Mouse (Mus musculus) neural tube, embryonic 11.5 days (tissue): Measurements from ENCODE around the gene Cdk2ap2. TPM values are rescaled to one million over a fixed set of nuclear protein-coding genes. Genes with fewer than 3 reads are reported as not detected.

Source experiments
- ATAC-seq: fragments of 200-750 bp; cut with Nextera tagmentation; 2 replicates; pipeline ENCODE4 v1.8.0; 2017; ENCODE audit warnings: moderate number of reproducible peaks, mild to moderate bottlenecking, moderate TSS enrichment, moderate library complexity; ENCODE audit not compliant: insufficient read depth, low FRiP score, low TSS enrichment
- DNase-seq: peaks from one replicate; pipeline ENCODE4 v3.0.0-alpha.2; 2015; ENCODE audit warnings: low spot score
- H3K27ac ChIP-seq: fragments of 300-500 bp; sonication (generic); 2 replicates; pipeline ENCODE4 v1.5.1; 2014; ENCODE audit warnings: low read depth, mild to moderate bottlenecking, low read length
- H3K27me3 ChIP-seq: fragments of 300-500 bp; sonication (generic); 2 replicates; pipeline ENCODE4 v1.6.1; 2014; ENCODE audit warnings: mild to moderate bottlenecking, low read length, mixed read lengths; ENCODE audit not compliant: control insufficient read depth, insufficient read depth
- H3K36me3 ChIP-seq: fragments of 300-500 bp; sonication (generic); 2 replicates; pipeline ENCODE4 v1.6.1; 2014; ENCODE audit warnings: mild to moderate bottlenecking, low read length, moderate library complexity, mixed read lengths; ENCODE audit not compliant: control insufficient read depth, insufficient read depth
- H3K4me1 ChIP-seq: fragments of 300-500 bp; sonication (generic); 2 replicates; pipeline ENCODE4 v1.6.1; 2014; ENCODE audit warnings: low read length, mixed read lengths; ENCODE audit not compliant: control insufficient read depth, insufficient read depth
- H3K4me2 ChIP-seq: fragments of 300-500 bp; sonication (generic); 2 replicates; pipeline ENCODE4 v1.6.1; 2014; ENCODE audit warnings: low read depth, mild to moderate bottlenecking, moderate library complexity
- H3K4me3 ChIP-seq: fragments of 300-500 bp; sonication (generic); 2 replicates; pipeline ENCODE4 v1.5.1; 2014; ENCODE audit warnings: low read depth, low read length
- H3K9ac ChIP-seq: fragments of 300-500 bp; sonication (generic); 2 replicates; pipeline ENCODE4 v1.6.1; 2014; ENCODE audit warnings: mild to moderate bottlenecking, low read length
- H3K9me3 ChIP-seq: fragments of 300-500 bp; sonication (generic); 2 replicates; pipeline ENCODE4 v1.6.1; 2016; ENCODE audit warnings: low read length; ENCODE audit not compliant: control insufficient read depth
- WGBS: fragments of 180-500 bp; shearing (Covaris S2); extraction: QIAGEN DNeasy Blood & Tissue Kit; methylation state at CpG from one replicate; pipeline ENCODE4 v1.1.7; 2014; 5-methylcytosine and 5-hydroxymethylcytosine counted together
- polyA plus RNA-seq: library from polyadenylated mRNA; unstranded; fragments of >200 nt; fragmentation: Nextera tagmentation; extraction: Ambion mirVana; gene quantifications from 2 replicates; pipeline ENCODE4 v1.2.1, GENCODE M21; 2014

Gene Cdk2ap2
- polyA plus RNA-seq, 1 experiment from 2014 or later, result 86.7 TPM

DNA sequence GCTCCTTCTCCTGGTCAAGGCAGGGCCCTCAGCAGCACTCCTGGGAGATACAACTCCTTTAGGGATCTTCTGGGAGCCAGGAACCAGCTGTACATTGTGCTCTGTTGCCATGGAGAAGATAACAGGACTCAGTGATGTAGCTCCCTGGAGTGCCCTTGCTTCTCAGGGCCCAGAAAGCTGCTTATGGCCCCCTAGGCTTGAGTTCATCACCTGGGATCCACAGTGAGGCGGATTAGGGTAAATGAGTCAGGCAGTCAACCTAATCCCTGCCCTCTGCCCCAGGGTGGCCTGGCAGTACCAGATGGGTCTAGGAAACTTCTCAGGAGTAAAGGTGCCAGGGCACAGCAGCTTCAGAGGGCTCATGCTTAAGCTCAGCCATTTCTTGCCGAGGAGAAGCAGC, 42.5 kb downstream of the Cdk2ap2 start, which contains the start of gene Gpr152:
TSS of gene Gpr152 (plus strand) at position 342 of the 400 bp plus-strand sequence.
- H3K4me2 ChIP-seq, result no peak within 1 kb of the TSS
- H3K4me1 ChIP-seq, result no peaks in the 10 kb centered on the region
- H3K9me3 ChIP-seq, result no peaks in the 10 kb centered on the region
- ATAC-seq (no peak), DNase-seq (no peak)
- no peak within 1 kb of the TSS for H3K9ac ChIP-seq
- H3K27me3 ChIP-seq, result no peaks in the 10 kb centered on the region
- 79% methylated on average over 2 of the region's 2 CpGs for WGBS
- H3K27ac ChIP-seq, result no peak within 1 kb of the TSS
- no peaks in the 10 kb centered on the region for H3K36me3 ChIP-seq
- no peak within 1 kb of the TSS for H3K4me3 ChIP-seq

DNA sequence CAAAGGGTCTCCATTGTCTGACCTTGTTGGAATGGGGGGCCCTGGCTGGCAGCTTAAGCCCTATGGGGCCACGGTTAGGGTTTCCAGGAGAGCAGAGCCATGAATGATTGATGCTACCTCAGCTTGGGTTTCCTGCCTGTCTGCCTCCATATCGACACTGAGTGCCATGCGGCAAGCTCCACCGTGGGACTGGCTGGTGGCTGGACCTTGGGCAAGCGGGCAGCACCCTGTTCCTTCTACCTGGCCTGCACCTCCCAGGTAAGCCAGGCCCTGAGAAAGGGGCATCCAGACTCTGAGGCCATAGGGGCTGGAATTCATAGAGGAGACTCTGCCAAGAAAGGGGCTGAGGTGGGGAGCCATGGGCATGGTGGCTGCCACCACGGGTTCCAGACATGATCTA, 43.2 kb downstream of the Cdk2ap2 start:
- no peak for DNase-seq
- H3K4me2 ChIP-seq, result no peak overlapping the region
- no peaks in the 10 kb centered on the region for H3K4me1 ChIP-seq
- no peaks in the 10 kb centered on the region for H3K27me3 ChIP-seq
- H3K9me3 ChIP-seq, result no peaks in the 10 kb centered on the region
- H3K36me3 ChIP-seq, result no peaks in the 10 kb centered on the region
- 80% methylated on average over 6 of the region's 6 CpGs for WGBS
- ATAC-seq, result no peak
- no peak overlapping the region for H3K4me3 ChIP-seq
- no peak overlapping the region for H3K9ac ChIP-seq
- H3K27ac ChIP-seq, result no peak overlapping the region

- H3K4me2 ChIP-seq, result no peak overlapping the region
- no peaks in the 10 kb centered on the region for H3K4me1 ChIP-seq
- no peak overlapping the region for H3K9ac ChIP-seq
- ATAC-seq (no peak), DNase-seq (no peak)
- H3K36me3 ChIP-seq, result no peaks in the 10 kb centered on the region
- H3K27me3 ChIP-seq, result no peaks in the 10 kb centered on the region
- no peak overlapping the region for H3K4me3 ChIP-seq
- H3K9me3 ChIP-seq, result no peaks in the 10 kb centered on the region
- H3K27ac ChIP-seq, result no peak overlapping the region
- 93% methylated on average over 18 of the region's 18 CpGs for WGBS
Measured at GRCm38 (mm10) chr19:4142416-4143173, 45.6 kb downstream of the Cdk2ap2 start.

DNA sequence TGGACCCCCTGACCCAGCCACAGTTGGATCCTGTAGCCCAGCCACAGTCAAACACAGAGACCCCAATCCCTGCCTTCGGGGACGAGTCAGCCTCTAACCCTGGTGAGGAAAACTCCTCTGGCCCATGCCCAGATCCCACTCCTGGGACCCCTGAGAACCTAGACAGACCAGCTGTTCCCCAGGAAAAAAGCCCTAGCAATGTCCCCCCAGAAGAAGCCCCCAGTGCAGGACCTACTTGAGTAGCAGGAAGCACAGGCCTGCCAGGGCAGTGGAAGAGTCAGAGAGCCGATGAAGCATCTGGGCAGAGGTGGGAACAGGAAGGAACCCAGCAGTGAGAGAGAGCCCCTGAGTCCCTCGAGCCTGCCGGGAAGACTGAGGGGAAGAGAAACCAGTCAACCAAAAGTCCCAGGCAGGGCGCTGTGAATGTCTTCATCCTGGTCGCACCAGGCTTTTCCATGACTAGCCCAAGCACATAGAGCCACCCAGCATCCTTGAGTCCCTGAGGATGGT, 46.8 kb downstream of the Cdk2ap2 start, which contains the start of gene Cabp4:
TSS of gene Cabp4 (minus strand) at position 275 of the 510 bp plus-strand sequence.
- H3K4me3 ChIP-seq, result no peak within 1 kb of the TSS
- no peaks in the 10 kb centered on the region for H3K9me3 ChIP-seq
- DNase-seq (no peak), ATAC-seq (no peak)
- H3K4me1 ChIP-seq, result no peaks in the 10 kb centered on the region
- 85% methylated on average over 7 of the region's 7 CpGs for WGBS
- H3K36me3 ChIP-seq, result no peaks in the 10 kb centered on the region
- no peaks in the 10 kb centered on the region for H3K27me3 ChIP-seq
- H3K9ac ChIP-seq, result no peak within 1 kb of the TSS
- no peak within 1 kb of the TSS for H3K27ac ChIP-seq
- H3K4me2 ChIP-seq, result no peak within 1 kb of the TSS

DNA sequence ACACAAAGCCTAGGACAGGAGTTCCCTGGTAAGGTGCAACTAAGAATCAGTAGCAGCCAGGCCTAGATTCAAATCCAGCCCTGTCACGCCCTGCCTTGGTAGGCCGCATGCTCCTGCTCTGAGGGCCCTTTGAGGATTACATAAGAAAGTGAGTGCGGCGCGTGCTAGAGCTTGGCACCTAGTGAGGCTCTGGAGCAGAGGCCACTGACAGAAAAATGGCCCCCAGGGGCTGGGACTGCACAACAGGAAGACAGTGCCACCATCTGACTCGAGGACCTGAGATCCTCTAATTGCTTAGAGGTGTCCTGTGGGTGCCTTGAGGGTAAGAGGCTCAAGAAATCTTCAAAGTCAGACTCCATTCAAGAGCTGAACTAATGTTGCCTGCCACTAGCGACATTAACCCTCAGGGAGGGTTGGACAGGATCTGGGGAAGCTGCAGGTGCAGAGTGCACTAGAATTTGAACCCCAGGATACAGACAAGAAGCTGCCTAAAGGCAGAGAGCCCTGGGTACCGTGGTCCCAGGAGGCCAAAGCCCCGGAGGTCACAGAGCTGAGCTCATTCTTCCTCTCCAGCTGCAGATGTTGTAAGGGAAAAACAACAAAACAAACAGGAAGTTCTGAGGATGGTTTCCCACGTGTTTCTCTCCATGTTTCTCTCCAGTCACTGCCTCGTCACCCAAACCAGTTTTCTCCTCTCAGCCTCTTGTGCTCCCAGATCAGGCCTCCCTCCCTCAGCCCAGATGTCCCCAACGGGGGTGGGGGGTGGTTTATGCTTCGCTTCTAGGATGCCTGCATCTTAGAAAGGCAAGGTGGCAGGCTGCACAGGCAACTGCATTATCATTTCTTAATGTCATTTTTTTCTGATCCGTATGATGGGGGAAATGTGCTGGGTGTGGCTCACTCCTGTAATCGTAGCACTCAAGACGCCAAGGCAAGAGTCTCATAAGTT, 47.8 kb downstream of the Cdk2ap2 start:
- Histone ChIP-seq H3K4me1 (peaks cover 8% of the 10 kb centered on the region), H3K4me3 (no peak overlapping the region), H3K9me3 (no peaks in the 10 kb centered on the region), H3K27ac (no peak overlapping the region), H3K27me3 (no peaks in the 10 kb centered on the region), H3K4me2 (no peak overlapping the region), H3K36me3 (no peaks in the 10 kb centered on the region), H3K9ac (no peak overlapping the region)
- WGBS, result 84% methylated on average over 16 of the region's 16 CpGs
- DNase-seq, result no peak
- no peak for ATAC-seq

- Histone ChIP-seq H3K27ac (no peak overlapping the region), H3K9ac (no peak overlapping the region), H3K4me1 (peaks cover 8% of the 10 kb centered on the region), H3K4me2 (no peak overlapping the region), H3K9me3 (no peaks in the 10 kb centered on the region), H3K27me3 (no peaks in the 10 kb centered on the region), H3K4me3 (no peak overlapping the region), H3K36me3 (no peaks in the 10 kb centered on the region; the same call in 1 of the 2 replicates)
- DNase-seq (no peak), ATAC-seq (no peak)
- 88% methylated on average over 5 of the region's 5 CpGs for WGBS
Measured at GRCm38 (mm10) chr19:4145936-4146335, 49.0 kb downstream of the Cdk2ap2 start.

DNA sequence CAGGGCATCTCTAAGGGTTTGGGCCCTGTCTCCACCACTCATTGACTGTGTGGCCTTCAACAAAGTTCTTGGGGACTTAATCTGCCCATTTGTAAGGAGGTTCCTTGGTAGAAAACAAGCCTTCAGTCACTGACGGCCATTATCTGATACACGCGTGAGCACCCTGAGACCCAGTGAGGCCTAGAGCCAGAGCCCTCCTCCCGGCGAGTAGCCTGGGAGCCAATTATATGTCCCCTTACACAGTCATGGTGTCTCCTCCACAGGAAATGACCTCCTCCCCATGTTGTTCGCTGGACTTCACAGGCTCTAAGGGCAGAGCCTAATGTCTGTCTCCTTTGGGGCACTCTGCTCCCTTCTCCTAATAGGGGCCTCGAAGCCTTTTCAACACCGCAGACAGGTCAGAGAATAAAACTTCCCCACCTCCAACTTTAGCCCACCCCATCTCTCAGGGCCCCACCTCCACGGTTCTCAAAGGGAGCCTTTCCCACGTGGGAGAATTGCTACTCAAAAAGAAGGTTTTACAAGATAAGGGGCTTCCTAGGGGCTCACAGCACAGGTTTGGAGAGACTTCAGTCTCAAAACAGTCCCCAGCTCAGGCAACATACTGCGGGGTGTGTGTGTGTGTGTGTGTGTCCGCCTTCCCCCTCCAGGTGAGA, 49.5 kb downstream of the Cdk2ap2 start:
- ATAC-seq (no peak), DNase-seq (no peak)
- Histone ChIP-seq H3K4me3 (no peak overlapping the region), H3K9me3 (no peaks in the 10 kb centered on the region), H3K27ac (no peak overlapping the region), H3K27me3 (no peaks in the 10 kb centered on the region), H3K9ac (no peak overlapping the region), H3K36me3 (peaks cover 3% of the 10 kb centered on the region; the same call in 1 of the 2 replicates), H3K4me1 (peaks cover 8% of the 10 kb centered on the region), H3K4me2 (no peak overlapping the region)
- 64% methylated on average over 12 of the region's 12 CpGs for whole genome bisulfite sequencing

DNA sequence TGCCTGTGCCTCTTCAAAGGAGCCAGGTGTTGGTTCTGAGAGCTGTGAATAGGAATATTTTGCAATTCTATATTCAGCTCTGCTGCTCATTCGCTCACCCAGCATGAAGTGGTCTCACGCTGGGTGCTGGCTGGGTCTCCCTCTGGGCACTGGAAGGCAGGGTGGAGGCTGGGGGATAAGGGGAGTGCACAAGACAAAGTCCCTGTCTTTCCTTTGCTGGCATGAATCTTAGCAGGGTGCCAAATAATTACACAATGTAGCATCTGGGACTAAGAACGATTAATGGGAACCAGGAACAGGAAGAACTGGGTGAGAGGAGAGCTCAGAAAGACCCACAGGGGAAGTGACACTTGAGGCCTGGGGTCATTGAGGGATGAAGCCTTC, 50.0 kb downstream of the Cdk2ap2 start:
- no peaks in the 10 kb centered on the region for H3K9me3 ChIP-seq
- no peak overlapping the region for H3K4me3 ChIP-seq
- no peak overlapping the region for H3K27ac ChIP-seq
- peaks cover 8% of the 10 kb centered on the region for H3K4me1 ChIP-seq
- H3K36me3 ChIP-seq, result peaks cover 3% of the 10 kb centered on the region; the same call in 1 of the 2 replicates
- no peaks in the 10 kb centered on the region for H3K27me3 ChIP-seq
- 61% methylated on average over 3 of the region's 3 CpGs for WGBS
- DNase-seq, result no peak
- no peak overlapping the region for H3K4me2 ChIP-seq
- no peak overlapping the region for H3K9ac ChIP-seq
- ATAC-seq, result no peak
